34 mouse cellular contexts compared by ENCODE assay signal in genomic region chr10:61559544-61559943, GRCm38 (mm10). TPM values are rescaled to one million over a fixed set of nuclear protein-coding genes. Genes with fewer than 3 reads are reported as not detected.
DNase-seq lines count a peak whose midpoint lies in the region; ATAC-seq lines count a peak whose summit lies in the region.
"Had no signal": no experiment of that assay in that cellular context is flagged by ENCODE, and none has a peak within 500 bp of the region (broad histone marks: within the 10 kb centered on the region; RNA-seq: fewer than 3 reads in every experiment).

No protein-coding gene starts in this region.

- H3K9ac ChIP-seq in heart, embryonic 13.5 days, result no peak overlapping the region
- no peak overlapping the region for H3K9ac ChIP-seq in intestine, embryonic 16.5 days (ENCODE audit: low read depth, low read length)
- H3K9ac ChIP-seq: embryonic facial prominence, embryonic 13.5 days; hindbrain, embryonic 14.5 days; liver, embryonic 13.5 days; neural tube, embryonic 15.5 days; stomach, embryonic 15.5 days had no signal

- no peak for ATAC-seq in heart, embryonic 13.5 days (ENCODE audit: extremely low read depth, insufficient number of reproducible peaks, low FRiP score, low TSS enrichment)
- ATAC-seq in intestine, embryonic 16.5 days, result no peak
- ATAC-seq: forebrain, embryonic 16.5 days had no signal

- H3K4me2 ChIP-seq in heart, embryonic 13.5 days, result no peak overlapping the region
- H3K4me2 ChIP-seq in intestine, embryonic 16.5 days (ENCODE audit: low read depth, low read length), result no peak overlapping the region
- H3K4me2 ChIP-seq: embryonic facial prominence, embryonic 13.5 days; hindbrain, embryonic 14.5 days; liver, embryonic 13.5 days; neural tube, embryonic 15.5 days; stomach, embryonic 15.5 days had no signal

- peaks cover 13% of the 10 kb centered on the region; the same call in 1 of the 2 replicates for H3K4me1 ChIP-seq in heart, embryonic 13.5 days
- no peaks in the 10 kb centered on the region for H3K4me1 ChIP-seq in intestine, embryonic 16.5 days (ENCODE audit: control insufficient read depth, insufficient read depth, low read length)
- H3K4me1 ChIP-seq: forebrain, embryonic 10.5 days; liver, embryonic 13.5 days; neural tube, embryonic 15.5 days; stomach, embryonic 15.5 days had no signal

- no peaks in the 10 kb centered on the region for H3K27me3 ChIP-seq in heart, embryonic 13.5 days (replicated peaks)
- no peaks in the 10 kb centered on the region for H3K27me3 ChIP-seq in intestine, embryonic 16.5 days (replicated peaks; ENCODE audit: control insufficient read depth, insufficient read depth, low read length)
- H3K27me3 ChIP-seq: CH12.LX; embryonic facial prominence, embryonic 13.5 days; liver, embryonic 13.5 days; neural tube, embryonic 15.5 days; stomach, embryonic 15.5 days had no signal

- DNase-seq in heart, adult 8-10 months (ENCODE audit: low spot score), result no peak
- DNase-seq in thymus, postnatal 0 days (ENCODE audit: low spot score), result peak; percentile 2
- DNase-seq in thymus, adult 18-20 months, result no peak
- peak; percentile 47 for DNase-seq in induced T-regulatory cell, adult 2 months (ENCODE audit: low read depth)
- no peak for DNase-seq in cerebellum, postnatal 36 days
- DNase-seq in kidney, adult 8-10 months, result no peak
- DNase-seq: adrenal gland, postnatal 10 days; cerebellum, adult 11 months; cerebellum, adult 9-11 months; gastrocnemius, postnatal 10 days; kidney, adult 9 months; kidney, postnatal 10 days; layer of hippocampus, adult 9-11 months; liver, embryonic 13.5 days; lung, adult 18-20 months; lung, postnatal 10 days; midbrain, embryonic 14.5 days; retina, postnatal 1 day; right cerebral cortex, postnatal 25 days had no signal

- H3K27ac ChIP-seq in heart, embryonic 13.5 days (replicated peaks), result 0 out of 2 replicates have a peak overlapping the region, but pooled peaks have one; percentile 5
- H3K27ac ChIP-seq in intestine, embryonic 16.5 days (ENCODE audit: low read length), result no peak overlapping the region
- H3K27ac ChIP-seq: embryonic facial prominence, embryonic 13.5 days; forebrain, embryonic 10.5 days; heart, embryonic 10.5 days; hindbrain, embryonic 14.5 days; liver, embryonic 13.5 days; neural tube, embryonic 15.5 days; stomach, embryonic 15.5 days had no signal

- H3K4me3 ChIP-seq in heart, embryonic 13.5 days, result no peak overlapping the region
- H3K4me3 ChIP-seq in intestine, embryonic 16.5 days (ENCODE audit: low read length), result no peak overlapping the region
- H3K4me3 ChIP-seq: embryonic facial prominence, embryonic 13.5 days; forebrain, embryonic 10.5 days; heart, embryonic 10.5 days; liver, embryonic 13.5 days; neural tube, embryonic 15.5 days; stomach, embryonic 15.5 days had no signal

- H3K36me3 ChIP-seq in heart, embryonic 13.5 days, result peaks cover 35% of the 10 kb centered on the region
- H3K36me3 ChIP-seq in intestine, embryonic 16.5 days (ENCODE audit: control insufficient read depth, insufficient read depth, low read length), result no peaks in the 10 kb centered on the region
- H3K36me3 ChIP-seq: liver, embryonic 13.5 days; stomach, embryonic 15.5 days had no signal

- H3K9me3 ChIP-seq in heart, embryonic 13.5 days, result peaks cover 10% of the 10 kb centered on the region; the same call in 1 of the 2 replicates
- H3K9me3 ChIP-seq in intestine, embryonic 16.5 days (ENCODE audit: control insufficient read depth, low read length), result peaks cover 5% of the 10 kb centered on the region
- H3K9me3 ChIP-seq: embryonic facial prominence, embryonic 13.5 days; liver, embryonic 13.5 days; neural tube, embryonic 15.5 days; stomach, embryonic 15.5 days had no signal

RNA-seq across cellular contexts. Expression of gene Npffr1, which starts 35.7 kb away (rescaled TPM):
- polyA plus RNA-seq in heart, embryonic 13.5 days (2015; fragmentation: Nextera tagmentation; extraction: Ambion mirVana), result 0.05 and 0.08 TPM in 2 replicates
- total RNA-seq in heart, adult 8-10 months (2022), result under 1 TPM in 2 of 4 experiments, not detected in 2; 0.08 to 0.13 TPM
- polyA plus RNA-seq in thymus, postnatal 0 days (2015; fragmentation: Nextera tagmentation; extraction: Ambion mirVana), result 0.04 TPM in 2 replicates
- 0.05 and 0.16 TPM in 2 replicates for polyA plus RNA-seq in intestine, embryonic 16.5 days (2015; fragmentation: Nextera tagmentation; extraction: Ambion mirVana)
- total RNA-seq: CH12.LX; common myeloid progenitor, adult 5-6 weeks; granulocyte monocyte progenitor cell, adult 5-6 weeks; hematopoietic stem cell, adult 5-6 weeks; monocyte, adult 5-6 weeks had no signal
- polyA plus RNA-seq: embryonic facial prominence, embryonic 13.5 days; heart, embryonic 16.5 days had no signal

Comparison
In these comparisons a context has a peak if more than half of its experiments do, and no peak if none do; other contexts are left out.
1. DNase-seq: peak in thymus, postnatal 0 days (single experiment) and induced T-regulatory cell, adult 2 months (single experiment); none in heart, adult 8-10 months (single experiment), thymus, adult 18-20 months (0 of 2), cerebellum, postnatal 36 days (0 of 2) and kidney, adult 8-10 months (0 of 2).